Mouse (Mus musculus) c-Kit-positive CD71-negative TER-119-negative erythroid progenitor cells, embryonic 14.5 days (primary cell): ENCODE data around the gene Prss35.

Experiments used
- DNase-seq: peaks from one replicate; pipeline ENCODE4 v3.0.0-alpha.2; 2013; ENCODE audit warnings: low read depth

Gene Prss35

GRCm38 (mm10) chr9:86742959-86743911, at the start of gene Prss35:
Prss35 (plus strand) TSS chr9:86743649.
- no peak for DNase-seq

DNA sequence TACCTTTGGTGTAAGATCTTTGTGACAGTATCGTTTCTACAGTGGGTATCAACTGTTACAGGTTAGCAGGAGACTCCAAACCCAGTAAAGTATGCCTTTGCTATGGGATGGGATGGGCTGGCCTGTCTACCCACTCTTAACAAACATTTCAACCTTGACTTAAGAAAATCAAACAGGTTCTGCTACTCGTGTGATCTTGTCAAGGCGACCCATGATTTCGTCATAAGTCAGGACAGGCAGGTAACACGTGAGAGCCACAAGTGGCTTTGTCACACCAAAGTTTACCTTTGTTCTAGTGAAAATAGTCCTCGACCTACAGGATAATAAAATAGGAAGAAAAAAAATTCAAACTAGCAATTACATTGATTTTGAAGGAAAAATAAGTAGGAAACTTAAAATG, 49.5 kb upstream of the Prss35 start:
- no peak for DNase-seq

DNA sequence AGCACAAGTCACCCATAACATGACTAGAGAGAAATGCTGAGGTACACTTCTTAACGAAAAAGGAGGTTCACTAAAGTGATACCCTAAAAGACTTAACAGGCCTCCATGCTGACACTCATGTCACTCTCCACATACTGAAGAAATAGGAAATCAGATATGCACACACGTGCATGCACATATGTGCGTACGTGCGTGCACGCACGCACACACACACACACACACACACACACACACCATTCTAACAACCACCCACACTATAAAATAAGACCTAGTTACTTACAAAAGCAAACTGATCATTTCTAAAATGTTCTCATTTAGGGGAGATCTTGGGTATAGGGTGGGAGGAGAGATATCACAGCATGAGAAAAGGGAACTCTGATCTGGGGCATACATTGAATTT, 48.8 kb upstream of the Prss35 start:
- no peak for DNase-seq

- no peak for DNase-seq
Measured at GRCm38 (mm10) chr9:86695199-86695817, 48.1 kb upstream of the Prss35 start.

GRCm38 (mm10) chr9:86695818-86696261, 47.6 kb upstream of the Prss35 start, which contains the start of gene Me1:
Me1 (minus strand) TSS chr9:86695953.
- peak; percentile 23 for DNase-seq

DNA sequence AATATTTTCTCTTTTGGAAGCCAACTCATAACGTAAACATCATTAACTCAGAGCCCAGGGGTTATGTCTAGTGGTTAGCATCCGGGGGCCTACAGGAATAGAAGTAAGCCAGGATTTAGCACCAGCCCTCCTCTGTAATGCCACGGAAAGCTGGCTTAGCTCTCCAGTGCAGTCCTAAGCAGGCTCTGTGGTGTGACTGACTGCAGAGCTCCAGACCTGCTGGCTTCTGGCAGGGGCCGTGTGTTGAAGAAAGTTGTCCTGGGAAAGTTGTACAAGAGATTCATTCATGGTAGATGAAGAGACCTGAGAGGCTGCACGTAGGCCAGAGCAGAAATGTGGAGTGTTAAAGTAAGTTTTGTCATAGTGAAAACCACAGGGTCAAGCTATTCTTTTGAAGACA, 42.2 kb upstream of the Prss35 start:
- DNase-seq = no peak

GRCm38 (mm10) chr9:86701844-86702243, 41.6 kb upstream of the Prss35 start:
- DNase-seq = no peak

GRCm38 (mm10) chr9:86707431-86707830, 36.0 kb upstream of the Prss35 start:
- no peak for DNase-seq

DNA sequence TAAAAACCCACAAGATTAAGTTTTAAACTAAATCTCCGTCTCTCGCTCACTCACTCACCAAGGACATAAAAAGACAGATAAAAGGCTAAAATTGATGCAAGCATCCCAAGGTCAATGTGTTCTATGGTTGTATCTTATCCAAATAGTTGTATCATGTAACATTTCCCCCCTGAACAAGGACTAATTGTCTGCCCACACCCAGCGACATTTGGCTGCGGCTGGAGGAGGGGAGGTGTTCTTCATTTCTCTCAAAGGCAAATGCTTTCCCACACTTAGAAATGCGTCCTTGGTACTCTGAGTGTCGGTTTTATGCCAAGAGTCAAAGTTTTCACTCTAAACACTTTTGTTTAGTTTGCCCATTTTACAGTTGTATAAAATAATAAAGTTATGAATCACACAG, 34.5 kb upstream of the Prss35 start:
- DNase-seq = no peak

- no peak for DNase-seq
Measured at GRCm38 (mm10) chr9:86710091-86710634, 33.3 kb upstream of the Prss35 start.

GRCm38 (mm10) chr9:86712648-86713047, 30.8 kb upstream of the Prss35 start:
- DNase-seq = no peak

DNA sequence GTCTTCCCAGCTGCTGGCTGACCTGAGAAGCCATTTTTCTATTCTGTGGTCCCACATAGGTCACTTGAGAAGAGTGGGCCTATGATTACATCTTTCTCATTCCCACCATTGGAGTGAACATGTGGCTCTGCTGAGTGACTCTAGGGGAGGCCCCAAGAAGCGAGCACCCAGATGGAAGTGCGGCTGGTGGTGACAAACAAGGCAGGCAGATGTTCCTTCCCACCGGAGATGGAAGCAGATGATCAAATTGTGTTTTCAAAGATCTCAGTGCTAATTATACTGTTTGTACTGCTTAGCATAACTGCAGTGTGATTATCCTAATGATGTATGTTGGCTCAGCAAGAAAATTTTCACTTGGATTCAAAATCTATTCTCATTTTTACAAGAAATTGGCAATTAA, 29.4 kb upstream of the Prss35 start:
- DNase-seq = no peak

DNA sequence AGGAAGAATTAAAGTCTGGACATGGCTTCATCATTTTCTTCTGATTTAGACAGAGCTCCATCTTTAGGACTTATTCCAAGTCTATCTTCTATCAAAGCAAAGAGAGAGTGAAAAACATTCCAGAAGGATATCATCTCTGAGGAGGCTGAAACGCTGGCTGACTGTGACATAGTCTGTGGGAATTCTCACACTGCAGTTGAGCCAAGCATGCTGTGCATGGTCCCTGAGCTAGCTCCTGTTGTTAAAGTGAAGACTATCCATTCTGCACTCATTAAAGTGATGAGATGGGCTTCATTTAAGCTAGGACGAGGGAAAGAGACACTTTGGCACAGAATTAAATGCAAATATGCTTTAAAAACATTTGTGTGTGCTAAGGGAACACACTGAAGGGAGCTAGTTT, 26.9 kb upstream of the Prss35 start:
- no peak for DNase-seq

GRCm38 (mm10) chr9:86717119-86717518, 26.3 kb upstream of the Prss35 start:
- no peak for DNase-seq

DNA sequence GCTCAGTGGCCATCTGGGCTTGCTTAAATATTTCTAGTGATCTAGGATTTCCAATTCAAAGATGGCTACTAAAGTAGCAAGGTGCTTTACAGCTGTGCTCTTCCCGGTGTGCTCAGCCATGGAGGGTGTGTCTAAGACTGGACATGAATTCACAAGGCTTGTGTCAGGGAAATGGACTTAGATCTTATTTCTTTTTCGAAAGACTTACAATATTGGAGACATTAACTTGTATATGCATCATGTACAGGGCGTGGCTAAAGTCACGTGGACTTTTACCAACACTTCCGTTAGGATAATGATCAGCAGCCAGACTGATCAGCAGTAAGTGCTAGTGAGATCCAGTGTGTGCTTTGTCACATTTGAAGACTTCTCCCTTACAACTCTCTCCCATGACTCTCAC, 23.2 kb upstream of the Prss35 start:
- no peak for DNase-seq

DNA sequence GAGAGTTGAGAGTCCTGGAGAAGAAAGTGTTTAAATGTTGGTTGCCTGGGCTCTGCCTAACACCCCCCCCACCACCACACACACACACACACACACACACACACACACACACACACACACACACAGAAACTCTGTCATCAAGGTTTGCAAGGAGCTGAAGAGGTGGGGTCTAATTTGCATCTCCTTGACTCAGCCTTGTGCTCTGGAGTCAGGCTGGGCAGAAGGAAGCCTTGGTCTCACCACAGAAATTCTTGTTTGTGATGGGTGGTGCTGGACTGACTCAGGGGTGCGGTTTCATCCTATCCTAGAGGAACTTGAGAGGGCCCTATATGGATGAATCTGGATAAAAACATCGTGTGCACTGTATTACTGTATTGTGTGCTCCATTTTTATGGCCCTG, 22.7 kb upstream of the Prss35 start:
- no peak for DNase-seq

- no peak for DNase-seq
Measured at GRCm38 (mm10) chr9:86725066-86725465, 18.4 kb upstream of the Prss35 start.

DNA sequence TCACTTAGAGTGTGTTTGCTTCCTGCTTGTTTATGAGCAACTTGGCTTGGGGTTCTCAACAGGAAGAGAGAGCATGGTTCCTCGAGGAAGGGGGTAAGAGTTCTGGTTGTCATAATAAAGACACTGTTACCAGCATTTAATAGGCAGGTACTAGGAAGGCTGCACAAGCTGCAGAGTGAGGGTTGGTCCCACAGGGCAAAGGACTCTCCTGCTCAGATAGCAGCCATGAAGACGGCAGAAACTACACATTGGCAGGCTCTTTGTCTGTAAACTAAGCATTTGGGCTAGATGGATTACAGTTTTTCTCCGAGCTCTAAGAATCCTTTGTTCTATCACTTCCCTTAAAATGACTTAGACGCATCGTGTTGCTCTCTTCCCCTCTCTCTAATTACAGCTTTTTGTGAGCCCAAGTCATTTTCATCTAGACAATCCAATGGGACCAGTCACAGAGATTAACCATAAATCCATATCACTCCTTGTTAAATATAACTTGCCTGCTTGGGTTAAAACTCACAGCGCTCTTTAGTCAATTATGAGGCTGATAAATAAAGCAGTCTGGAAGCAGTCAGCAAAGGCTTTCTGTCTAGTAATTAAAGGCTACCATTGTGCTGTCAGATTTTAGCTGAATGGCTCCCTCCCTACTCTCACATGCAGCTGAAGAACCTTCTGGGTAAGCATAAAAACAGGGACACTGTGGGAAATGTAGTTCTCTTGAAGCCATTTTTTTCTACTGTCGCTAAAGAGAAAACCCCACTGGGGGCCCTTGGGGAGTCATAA, 17.7 kb upstream of the Prss35 start:
- no peak for DNase-seq

GRCm38 (mm10) chr9:86726381-86726720, 17.1 kb upstream of the Prss35 start:
- no peak for DNase-seq

DNA sequence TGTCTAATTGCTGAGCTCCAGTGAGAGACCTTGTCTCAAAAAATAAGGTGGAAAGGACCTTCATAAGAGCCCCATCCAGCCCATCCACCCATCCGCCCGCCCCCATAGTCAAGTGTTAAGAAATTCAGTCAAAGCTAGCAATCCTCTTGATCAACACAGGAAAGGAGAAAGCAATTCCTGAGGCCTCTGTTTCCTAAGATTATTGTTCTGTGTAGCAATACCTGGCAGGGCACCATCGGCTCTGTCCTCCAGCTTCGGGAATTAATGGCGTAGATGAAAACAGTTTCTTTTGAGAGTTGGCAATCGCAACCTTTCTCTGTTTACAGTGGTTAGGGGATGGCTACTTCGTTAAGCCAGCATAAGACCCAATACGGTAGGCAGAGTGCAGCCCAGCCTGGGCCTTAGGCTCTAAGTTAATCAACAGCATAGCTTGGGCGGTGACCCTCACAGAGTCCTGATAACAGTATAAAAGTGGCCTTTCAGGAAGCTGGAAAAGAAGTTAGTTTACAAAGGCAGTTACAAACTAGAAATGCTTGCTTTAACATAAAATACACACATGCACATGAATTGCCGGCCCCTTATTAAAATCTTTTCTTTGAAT, 15.1 kb upstream of the Prss35 start:
- no peak for DNase-seq

- DNase-seq = no peak
Measured at GRCm38 (mm10) chr9:86729084-86729483, 14.4 kb upstream of the Prss35 start.

DNA sequence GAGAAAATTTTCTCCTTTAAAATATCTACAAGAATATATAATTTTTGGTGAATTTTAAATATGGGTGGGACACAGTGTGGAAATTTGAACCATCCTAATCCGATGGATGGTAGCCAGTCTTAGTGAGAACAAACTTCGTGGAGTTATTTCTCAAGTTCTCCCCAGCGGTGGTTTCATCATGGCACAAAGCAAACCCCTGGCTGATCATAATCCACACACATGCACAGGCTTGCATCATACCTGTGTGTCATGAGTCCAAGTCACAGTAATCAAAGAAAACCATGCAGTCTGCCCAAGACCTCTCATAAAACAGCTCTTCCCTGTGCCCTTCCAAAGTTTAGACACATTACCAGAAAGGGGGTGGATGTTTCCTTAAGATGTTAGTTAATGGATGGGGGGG, 13.6 kb upstream of the Prss35 start:
- no peak for DNase-seq
